Mouse (Mus musculus): ENCODE measurements at regions not wholly inside any gene's neighbourhood (a gene's known extent, or its start where the extent isn't known, plus 50 kb on each side); places are given as distances from the start of the nearest gene placed in this dataset.

- no peaks in the 10 kb centered on the region for H3K36me3 ChIP-seq (ENCODE audit: control insufficient read depth, insufficient read depth, low read length)
- DNase-seq (ENCODE audit: low read depth in 1 of 2, low spot score in 2 of 2): no peak
- no peak overlapping the region for H3K4me3 ChIP-seq (ENCODE audit: extremely low read depth, insufficient read depth, insufficient read length)
- TF ChIP-seq CTCF (IDR thresholded peaks at IDR 0.05; ENCODE audit: extremely low read depth, insufficient read depth, insufficient read length, insufficient replicate concordance) (no peak), POLR2A (IDR thresholded peaks at IDR 0.05; ENCODE audit: low read depth, low read length) (no peak)
- no peaks in the 10 kb centered on the region for H3K4me1 ChIP-seq (ENCODE audit: control insufficient read depth, insufficient read depth, insufficient read length)
- no peak overlapping the region for H3K27ac ChIP-seq (ENCODE audit: insufficient read depth, low read length)
- no peaks in the 10 kb centered on the region for H3K27me3 ChIP-seq (ENCODE audit: control insufficient read depth, insufficient read depth, low read length)
- WGBS: 15% methylated on average over 2 of the region's 2 CpGs
These were observed 73.4 kb upstream of the Gm12830 start for GRCm38 (mm10) chr4:114748131-114748530.

- Histone ChIP-seq H3K27ac (ENCODE audit: insufficient read depth, low read length) (no peak overlapping the region), H3K4me3 (ENCODE audit: extremely low read depth, insufficient read depth, insufficient read length) (no peak overlapping the region), H3K27me3 (ENCODE audit: control insufficient read depth, insufficient read depth, low read length) (no peaks in the 10 kb centered on the region), H3K4me1 (ENCODE audit: control insufficient read depth, insufficient read depth, insufficient read length) (no peaks in the 10 kb centered on the region), H3K36me3 (ENCODE audit: control insufficient read depth, insufficient read depth, low read length) (no peaks in the 10 kb centered on the region)
- DNase-seq (ENCODE audit: low read depth in 1 of 2, low spot score in 2 of 2): no peak
- TF ChIP-seq POLR2A (IDR thresholded peaks at IDR 0.05; ENCODE audit: low read depth, low read length) (no peak), CTCF (IDR thresholded peaks at IDR 0.05; ENCODE audit: extremely low read depth, insufficient read depth, insufficient read length, insufficient replicate concordance) (no peak)
These were observed 61.7 kb upstream of the Gm12830 start for GRCm38 (mm10) chr4:114759837-114760236.

DNA sequence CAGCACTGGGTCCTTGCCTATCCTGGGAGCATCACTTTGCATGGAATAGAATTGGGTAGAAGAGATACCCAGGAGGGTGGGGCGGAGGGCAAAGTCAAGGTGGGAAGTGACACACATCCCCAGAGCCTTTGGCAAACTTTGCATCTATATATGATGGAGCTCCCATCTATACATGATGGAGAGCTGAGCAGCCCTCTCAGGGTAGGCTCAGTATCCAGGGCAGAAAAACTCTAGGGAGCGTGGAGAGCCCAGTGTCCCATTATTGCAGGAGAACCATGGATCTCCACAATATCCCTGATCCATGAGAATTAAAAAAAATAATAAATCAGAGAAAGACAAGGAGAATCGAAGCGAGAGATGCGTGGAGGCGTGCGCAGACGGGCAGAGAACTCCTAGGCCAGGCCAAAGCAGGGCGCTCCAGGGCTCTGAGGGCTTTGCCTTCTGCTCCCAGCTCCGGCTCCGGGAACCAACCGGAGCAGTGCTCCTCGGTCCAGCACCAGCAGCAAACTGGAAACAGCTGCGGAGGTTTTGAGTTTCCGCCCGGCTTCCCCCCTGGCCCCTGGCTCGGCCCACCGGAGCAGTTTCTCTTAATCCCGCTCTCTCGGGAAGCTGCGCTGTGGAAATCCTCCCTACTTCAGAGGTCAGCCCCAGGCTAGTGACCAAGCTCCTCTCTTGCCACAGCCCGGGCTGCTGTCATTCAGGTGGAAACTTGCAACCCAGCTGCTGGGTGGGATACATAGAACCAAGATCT lies 54.7 kb upstream of the Gm12830 start:
- Histone ChIP-seq H3K27me3 (ENCODE audit: control insufficient read depth, insufficient read depth, low read length) (no peaks in the 10 kb centered on the region), H3K27ac (ENCODE audit: insufficient read depth, low read length) (no peak overlapping the region), H3K4me3 (ENCODE audit: extremely low read depth, insufficient read depth, insufficient read length) (no peak overlapping the region), H3K4me1 (ENCODE audit: control insufficient read depth, insufficient read depth, insufficient read length) (no peaks in the 10 kb centered on the region), H3K36me3 (ENCODE audit: control insufficient read depth, insufficient read depth, low read length) (no peaks in the 10 kb centered on the region)
- no peak for DNase-seq (ENCODE audit: low read depth in 1 of 2, low spot score in 2 of 2)
- TF ChIP-seq POLR2A (IDR thresholded peaks at IDR 0.05; ENCODE audit: low read depth, low read length): no peak
- no peak for TF ChIP-seq CTCF (IDR thresholded peaks at IDR 0.05; ENCODE audit: extremely low read depth, insufficient read depth, insufficient read length, insufficient replicate concordance)
- WGBS: 75% methylated on average over 22 of the region's 22 CpGs
